Mouse (Mus musculus) kidney, adult 10 weeks (tissue): ENCODE results near the gene Rbm12. TPM values are rescaled to one million over a fixed set of nuclear protein-coding genes. Genes with fewer than 3 reads are reported as not detected.

Experiments
- polyA plus RNA-seq: library from polyadenylated mRNA; stranded (reverse); fragments of 350-450 nt; fragmentation: Illumina TruSeq; extraction: RNeasy Lipid Tissue Mini Kit (QIAGEN cat#74804); gene quantifications from one replicate; pipeline ENCODE4 v1.2.3, GENCODE M21; 2014; ENCODE audit warnings: low read depth, low replicate concordance

The Rbm12 gene
- polyA plus RNA-seq, result 16.5 TPM

GRCm38 (mm10) chr2:156111358-156112079 lies at the start of gene Rbm12, which contains the start of gene Cpne1:
Rbm12 (minus strand) TSS chr2:156111978.
Cpne1 (minus strand) TSS chr2:156111965.

GRCm38 (mm10) chr2:156143953-156144724 lies 32.4 kb upstream of the Rbm12 start, which contains the start of the genes Romo1 and Nfs1:
Romo1 (plus strand) TSS chr2:156144039.
Nfs1 (minus strand) TSS chr2:156144186.

GRCm38 (mm10) chr2:156126992-156127391 lies 15.2 kb upstream of the Rbm12 start, which contains the start of gene Gm28036:
Gm28036 (minus strand) TSS chr2:156127092.

GRCm38 (mm10) chr2:156065099-156066041 lies 46.4 kb downstream of the Rbm12 start, which contains the start of gene Spag4:
Spag4 (plus strand) TSS chr2:156065175.

GRCm38 (mm10) chr2:156052816-156053215 lies 59.0 kb downstream of the Rbm12 start, which contains the start of gene Fer1l4:
Fer1l4 (minus strand) TSS chr2:156052947.

Other genes starting within 250 kb of the Rbm12 start
- gene Uqcc1, start 181.7 kb downstream of the Rbm12 start, polyA plus RNA-seq, result 78.5 TPM
- not detected for gene Gm15557, start 171.2 kb downstream of the Rbm12 start, polyA plus RNA-seq
- gene Gdf5, start 166.6 kb downstream of the Rbm12 start, polyA plus RNA-seq, result not detected
- 1.3 TPM for gene Cep250, start 155.5 kb downstream of the Rbm12 start, polyA plus RNA-seq
- 1.7 TPM for gene 6430550D23Rik, start 104.0 kb downstream of the Rbm12 start, polyA plus RNA-seq
- gene Ergic3, start 103.9 kb downstream of the Rbm12 start, polyA plus RNA-seq, result 11.2 TPM
- not detected for gene Fer1l4, start 59.0 kb downstream of the Rbm12 start, polyA plus RNA-seq
- gene Spag4, start 46.8 kb downstream of the Rbm12 start, polyA plus RNA-seq, result 0.16 TPM
- gene Cpne1, start within 50 bp of the Rbm12 start, polyA plus RNA-seq, result 34.0 TPM
- gene Gm28036, start 15.1 kb upstream of the Rbm12 start, polyA plus RNA-seq, result 10.1 TPM
- gene Romo1, start 32.1 kb upstream of the Rbm12 start, polyA plus RNA-seq, result 15.3 TPM
- 185 TPM for gene Nfs1, start 32.2 kb upstream of the Rbm12 start, polyA plus RNA-seq
- gene Rbm39, start 68.3 kb upstream of the Rbm12 start, polyA plus RNA-seq, result 423 TPM
- 31.1 TPM for gene Phf20, start 84.5 kb upstream of the Rbm12 start, polyA plus RNA-seq
- 2.0 TPM for gene Cnbd2, start 200.3 kb upstream of the Rbm12 start, polyA plus RNA-seq
- not detected for gene Scand1, start 200.7 kb upstream of the Rbm12 start, polyA plus RNA-seq